Mouse (Mus musculus) intestine, embryonic 15.5 days (tissue): ENCODE measurements around the gene Mylk. TPM values are rescaled to one million over a fixed set of nuclear protein-coding genes. Genes with fewer than 3 reads are reported as not detected.

Experiments used
- polyA plus RNA-seq: library from polyadenylated mRNA; unstranded; fragments of >200 nt; fragmentation: Nextera tagmentation; extraction: Ambion mirVana; gene quantifications from 2 replicates; pipeline ENCODE4 v1.2.1, GENCODE M21; 2015

The Mylk gene
- polyA plus RNA-seq, 1 experiment from 2014 or later = 346 TPM

Other genes with a start within 250 kb of the Mylk start
- 13.0 and 14.4 TPM in 2 replicates for gene Kalrn, start 171.7 kb upstream of the Mylk start, polyA plus RNA-seq
- gene Ropn1, start 95.3 kb upstream of the Mylk start, polyA plus RNA-seq = not detected in 2 replicates
- 4.9 and 6.0 TPM in 2 replicates for gene Ccdc14, start 54.6 kb upstream of the Mylk start, polyA plus RNA-seq